Mouse (Mus musculus): ENCODE measurements around the gene Chac2. TPM values are rescaled to one million over a fixed set of nuclear protein-coding genes. Genes with fewer than 3 reads are reported as not detected.
A peak's percentile ranks its signal among the peaks of the same experiment; 100 is the strongest.
"Not testable (repeated sequence)": the region's sequence is repeated elsewhere in the genome, so short reads cannot be mapped to it uniquely, and the experiment has no call there.

Gene Chac2
- total RNA-seq (2015) (6.4 and 8.0 TPM in 2 replicates), total RNA-seq (2017) (22.8 and 25.3 TPM in 2 replicates)

DNA sequence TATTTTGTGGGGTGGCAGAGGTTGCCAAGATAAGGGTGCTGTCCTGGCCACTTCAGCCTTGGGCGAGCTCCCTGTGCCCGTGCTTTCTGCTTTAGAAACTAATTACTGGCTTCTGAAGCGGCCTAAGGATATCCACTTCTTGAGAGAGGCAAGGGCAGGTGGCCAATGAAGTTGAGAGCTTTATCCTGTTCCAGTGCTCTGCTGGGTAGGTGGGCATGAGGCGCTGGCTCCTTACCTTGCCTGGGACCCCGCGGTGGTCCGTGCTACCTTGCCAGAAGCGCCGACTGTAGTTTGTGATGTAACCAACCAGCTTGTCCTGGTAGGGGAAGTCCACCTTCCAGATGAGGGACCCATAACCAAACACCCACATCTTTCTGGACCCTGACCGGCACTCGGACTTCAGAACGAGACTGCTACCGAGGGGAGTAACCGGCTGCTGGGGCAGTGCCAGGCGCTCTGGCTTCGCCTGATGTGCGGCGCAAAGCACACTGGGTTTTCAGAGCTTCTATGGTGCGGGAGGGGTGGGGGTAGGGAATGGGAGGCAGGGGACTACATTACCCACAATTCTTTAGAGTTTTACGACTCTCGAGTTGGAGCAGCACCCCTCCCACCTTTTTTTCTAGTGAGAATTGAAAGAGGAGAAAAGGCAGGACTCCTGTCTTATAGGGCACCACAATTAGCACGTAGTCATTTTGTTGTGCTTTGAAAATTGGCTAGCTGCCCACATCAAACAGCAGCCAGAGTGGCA, at the start of gene Chac2:
Gene Chac2, minus strand, starts transcription at position 474 of the 748 bp plus-strand sequence.
- ATAC-seq (ENCODE audit: poor library complexity, severe bottlenecking): peak; percentile 95

DNA sequence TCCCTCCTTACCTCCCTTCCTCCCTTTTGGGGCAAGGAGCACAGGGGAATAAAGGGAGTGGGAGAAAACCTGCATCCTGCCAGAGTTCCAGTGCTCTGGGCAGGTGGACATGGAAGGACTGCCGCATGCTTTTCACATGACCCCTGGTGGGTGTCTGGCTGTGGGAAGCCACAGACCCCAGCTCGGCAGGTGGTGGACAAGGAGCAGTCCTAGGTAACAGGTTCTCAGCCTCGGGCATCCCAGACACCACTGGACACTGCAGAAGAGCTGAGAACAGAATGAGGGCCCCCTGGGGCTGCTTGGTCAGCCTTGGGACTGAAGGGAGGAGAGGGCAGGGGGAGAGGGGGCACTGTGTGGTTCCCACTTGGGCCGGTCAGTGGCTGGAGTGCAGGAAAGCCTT, 48.8 kb upstream of the Chac2 start:
- no peak for ATAC-seq (ENCODE audit: poor library complexity, severe bottlenecking)

DNA sequence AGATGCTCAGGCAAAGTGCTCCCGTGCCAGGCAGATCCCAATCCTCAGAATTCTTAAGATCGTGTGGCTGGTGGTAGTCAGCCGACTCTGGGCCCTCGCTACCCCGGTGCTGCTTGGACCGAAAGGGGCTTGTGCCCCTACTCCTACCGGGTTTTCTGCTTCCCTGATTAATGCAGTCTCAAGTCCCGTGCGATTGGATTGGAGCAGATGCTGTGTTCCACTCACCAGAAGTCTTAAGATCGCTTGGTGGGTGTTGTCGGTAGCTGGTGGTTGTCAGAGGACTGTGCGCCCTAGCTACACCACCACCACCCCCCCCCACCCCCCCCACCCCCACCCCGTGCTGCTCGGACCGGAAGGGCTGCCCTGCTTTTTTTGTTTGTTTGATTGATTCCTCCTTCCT, 31.3 kb upstream of the Chac2 start:
- not testable (repeated sequence) for ATAC-seq (ENCODE audit: poor library complexity, severe bottlenecking)

DNA sequence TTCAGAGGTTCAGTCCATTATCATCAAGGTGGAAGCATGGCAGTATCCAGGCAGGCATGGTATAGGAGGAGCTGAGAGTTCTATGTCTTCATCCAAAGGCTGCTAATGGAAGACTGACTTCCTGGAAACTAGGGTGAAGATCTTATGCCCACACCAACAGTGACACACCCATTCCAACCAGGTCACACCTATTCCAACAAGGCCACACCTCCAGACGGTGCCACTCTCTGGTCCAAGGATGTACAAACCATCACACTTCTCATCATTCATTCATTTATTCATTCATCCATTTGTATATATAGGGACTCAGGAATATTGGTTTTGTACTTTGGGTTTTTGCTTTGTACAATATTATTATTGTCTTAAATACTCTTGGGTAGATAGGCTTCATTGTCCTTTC, 23.5 kb upstream of the Chac2 start:
- not testable (repeated sequence) for ATAC-seq (ENCODE audit: poor library complexity, severe bottlenecking)

DNA sequence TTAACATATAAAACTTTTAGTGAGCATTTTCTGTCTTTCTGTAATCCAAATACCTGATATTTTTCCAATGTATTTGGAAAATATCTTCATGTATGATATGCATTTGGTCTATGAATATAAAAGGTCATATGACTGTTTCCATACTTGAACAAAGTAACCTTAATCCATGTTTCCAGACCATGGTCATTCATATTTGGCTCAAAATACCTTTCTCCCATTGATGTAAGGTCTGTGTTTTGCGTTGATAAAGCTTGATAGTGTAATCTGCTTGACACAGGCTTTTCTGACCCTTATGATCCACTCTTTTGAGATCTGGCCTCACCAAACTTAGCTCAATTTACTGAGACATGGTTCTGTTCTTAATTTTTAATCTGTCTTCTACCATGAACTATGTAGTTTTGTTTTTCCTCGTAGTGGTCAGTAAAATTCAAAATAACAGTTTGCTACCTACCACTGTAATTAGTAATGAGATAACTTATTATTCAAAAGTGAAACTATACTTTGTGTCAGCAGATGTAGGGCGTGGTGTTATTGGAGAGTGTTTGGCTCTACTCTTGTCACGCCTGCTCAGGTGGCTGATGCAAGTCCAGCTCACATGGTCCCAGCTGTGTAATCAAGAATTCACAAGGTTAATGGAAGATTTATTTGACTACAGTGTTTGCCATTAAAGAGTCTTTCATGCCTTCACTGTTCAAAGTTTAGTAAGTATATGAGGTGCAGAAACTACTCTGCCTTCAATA, 15.2 kb upstream of the Chac2 start:
- ATAC-seq (ENCODE audit: poor library complexity, severe bottlenecking): no peak

DNA sequence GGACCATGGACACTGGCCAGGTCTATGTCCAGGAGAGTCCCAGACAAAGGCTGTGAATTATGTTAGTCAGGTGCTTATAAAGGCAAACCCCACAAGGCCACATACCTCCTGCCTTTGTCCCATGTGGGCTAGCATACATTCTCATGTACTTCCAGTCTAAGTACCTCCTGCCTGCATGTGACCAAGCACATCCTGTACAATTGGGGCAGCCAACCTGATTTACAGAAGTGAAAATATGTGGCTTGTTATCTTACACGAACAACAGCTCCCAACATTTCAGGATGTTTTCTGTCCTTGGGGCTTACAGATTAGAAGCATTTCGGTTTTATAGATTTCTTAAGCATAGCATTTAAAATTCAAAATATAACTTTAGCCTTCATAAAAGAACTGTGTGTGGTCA, 13.9 kb upstream of the Chac2 start:
- ATAC-seq (ENCODE audit: poor library complexity, severe bottlenecking): peak; percentile 54

DNA sequence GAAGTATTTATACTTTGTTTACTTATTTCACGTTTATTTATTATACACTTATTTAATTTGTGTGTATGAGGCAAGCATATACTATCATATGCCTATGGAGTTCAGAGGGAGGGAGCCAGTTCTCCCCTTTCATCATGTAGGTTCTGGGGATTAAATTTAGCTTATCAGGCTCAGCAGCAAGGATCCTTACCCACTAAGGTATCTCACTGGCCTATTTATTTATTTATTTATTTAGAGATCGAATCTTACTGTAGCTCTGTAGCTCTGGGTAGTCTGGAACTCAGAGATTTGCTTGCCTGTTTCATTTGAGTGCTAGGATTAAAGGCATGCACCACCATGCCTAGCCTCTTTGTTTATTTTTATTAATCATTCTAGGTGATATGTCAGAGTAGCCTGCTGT, 12.6 kb upstream of the Chac2 start:
- no peak for ATAC-seq (ENCODE audit: poor library complexity, severe bottlenecking)

DNA sequence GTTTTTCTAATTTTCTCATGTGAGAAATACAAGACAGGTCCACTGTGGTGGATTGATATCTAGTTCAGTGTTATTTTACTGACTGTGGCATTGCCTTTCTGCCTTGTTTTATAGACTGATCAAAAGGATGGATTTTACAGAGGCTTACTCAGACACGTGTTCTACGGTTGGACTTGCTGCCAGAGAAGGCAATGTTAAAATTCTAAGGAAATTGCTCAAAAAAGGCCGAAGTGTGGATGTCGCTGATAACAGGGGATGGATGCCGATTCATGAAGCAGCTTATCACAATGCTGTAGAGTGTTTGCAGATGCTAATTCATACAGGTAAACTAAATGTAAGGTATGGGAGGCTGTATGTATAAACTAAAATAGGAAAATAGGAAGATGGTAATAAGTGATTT, 12.0 kb upstream of the Chac2 start:
- no peak for ATAC-seq (ENCODE audit: poor library complexity, severe bottlenecking)

DNA sequence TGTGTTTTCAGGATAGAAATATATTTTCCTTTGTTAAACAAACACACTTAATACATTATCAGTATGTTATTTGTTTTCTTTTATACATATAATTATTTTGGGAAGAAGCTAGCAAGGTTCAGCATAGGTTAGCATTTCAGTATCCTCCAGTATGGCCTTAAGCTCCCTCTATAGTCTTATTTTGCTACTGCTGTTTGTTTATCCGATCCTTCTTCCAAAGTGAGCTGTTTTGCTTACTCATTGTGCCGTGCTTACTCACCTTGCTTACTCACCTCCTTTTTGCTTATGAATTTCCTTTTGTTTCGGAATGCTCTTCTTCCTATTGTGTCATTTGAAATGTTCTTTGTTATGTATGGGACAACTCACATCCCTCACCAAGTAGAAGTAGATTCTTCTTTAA, 10.5 kb upstream of the Chac2 start:
- ATAC-seq (ENCODE audit: poor library complexity, severe bottlenecking): peak; percentile 57; the same call in 1 of the 2 replicates

DNA sequence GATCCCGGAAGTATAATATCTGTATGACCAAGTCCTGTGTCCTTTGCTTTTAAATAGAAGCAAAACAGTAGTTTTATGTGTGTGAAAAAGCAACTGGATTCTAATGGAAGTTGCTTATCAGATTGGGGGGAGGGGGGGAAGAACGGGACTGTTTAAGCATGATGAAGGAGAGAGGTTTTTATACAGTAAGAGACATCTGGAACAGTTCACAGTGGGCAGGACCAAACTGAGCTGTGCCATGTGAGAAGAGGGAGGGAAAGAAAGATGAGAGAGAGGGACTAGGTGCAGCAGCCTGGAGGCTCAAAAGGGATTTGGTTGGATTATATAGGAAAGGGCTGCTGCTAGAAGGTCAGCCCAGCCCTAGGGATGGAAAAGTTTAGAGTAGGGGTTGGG, 471 bp upstream of the Chac2 start:
- peak; percentile 13; the same call in 1 of the 2 replicates for ATAC-seq (ENCODE audit: poor library complexity, severe bottlenecking)

DNA sequence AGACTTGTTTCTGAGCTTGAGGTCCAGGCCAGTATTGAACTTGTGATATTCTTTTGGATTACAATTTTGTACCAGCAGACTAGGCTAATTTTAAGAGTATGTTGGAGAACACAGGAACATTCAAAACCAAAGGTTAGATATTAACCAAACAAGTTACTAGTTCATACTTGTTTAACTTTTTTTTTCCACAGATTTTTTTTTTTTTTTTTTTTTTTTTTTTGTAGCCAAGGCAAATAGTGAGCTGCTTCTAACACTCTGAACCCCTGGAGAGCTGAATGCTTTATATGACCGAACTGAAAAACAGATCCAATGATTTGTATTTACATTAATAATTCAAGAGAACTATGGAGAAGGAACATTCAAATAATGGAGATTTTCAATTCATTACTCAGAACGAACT, 913 bp downstream of the Chac2 start:
- ATAC-seq (ENCODE audit: poor library complexity, severe bottlenecking): no peak

DNA sequence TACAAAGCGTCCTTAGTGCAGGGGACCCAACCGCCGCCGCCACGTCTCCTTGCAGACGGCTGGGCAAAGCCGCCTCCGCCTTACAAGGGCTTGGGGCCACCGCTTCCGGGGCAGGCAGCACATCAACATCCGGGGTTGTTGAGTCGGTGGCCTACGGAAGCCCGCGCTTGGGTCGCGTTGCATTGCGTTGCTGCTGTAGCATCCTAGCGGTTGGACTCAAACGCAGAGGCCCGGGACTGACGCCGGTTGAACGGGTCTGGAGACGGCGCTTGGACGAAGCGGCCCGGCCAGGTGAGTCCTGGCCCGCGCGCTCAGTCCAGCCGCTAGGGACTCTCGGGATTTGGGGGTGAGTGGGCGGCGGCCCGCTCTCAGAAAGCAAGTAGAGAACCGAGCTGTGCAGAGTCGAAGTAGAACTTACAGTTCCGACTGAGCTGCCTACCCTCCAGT, 31.8 kb downstream of the Chac2 start, which contains the start of gene Erlec1:
Gene Erlec1, minus strand, starts transcription at position 57 of the 447 bp plus-strand sequence.
- peak; percentile 95 for ATAC-seq (ENCODE audit: poor library complexity, severe bottlenecking)

DNA sequence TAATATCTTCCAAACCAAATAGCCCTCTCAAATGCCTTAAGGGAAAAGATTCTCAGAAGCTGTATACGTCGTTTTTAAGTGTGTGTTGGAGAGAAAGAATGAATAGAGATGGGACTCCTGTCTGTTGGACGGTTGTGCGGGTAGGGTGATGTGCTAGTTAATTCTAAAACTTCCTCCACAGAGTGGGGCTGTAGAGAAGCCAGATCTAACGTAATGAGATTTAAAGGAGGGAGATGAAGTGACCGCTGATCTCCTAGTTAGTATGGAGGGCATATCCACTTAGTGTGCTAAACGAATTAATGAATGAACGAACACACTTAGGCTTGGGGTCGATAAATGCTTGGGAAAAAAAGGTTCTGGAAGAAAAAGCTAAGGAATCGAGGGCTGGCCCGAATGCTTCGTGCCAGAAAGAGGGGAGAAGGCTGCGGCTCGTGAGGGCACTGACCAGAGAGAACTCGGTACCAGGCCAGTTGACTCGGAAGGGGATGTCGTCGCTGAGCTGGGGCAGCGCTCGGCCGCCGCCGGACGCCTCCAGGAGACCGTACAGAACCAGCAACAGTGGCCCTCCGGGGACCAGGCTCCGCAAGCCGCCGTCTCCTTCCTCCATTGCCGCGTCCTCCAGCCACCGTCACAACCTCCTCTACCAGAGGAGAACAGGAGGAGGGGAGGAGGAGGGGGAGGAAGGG, 32.5 kb downstream of the Chac2 start:
- peak; percentile 76 for ATAC-seq (ENCODE audit: poor library complexity, severe bottlenecking)

DNA sequence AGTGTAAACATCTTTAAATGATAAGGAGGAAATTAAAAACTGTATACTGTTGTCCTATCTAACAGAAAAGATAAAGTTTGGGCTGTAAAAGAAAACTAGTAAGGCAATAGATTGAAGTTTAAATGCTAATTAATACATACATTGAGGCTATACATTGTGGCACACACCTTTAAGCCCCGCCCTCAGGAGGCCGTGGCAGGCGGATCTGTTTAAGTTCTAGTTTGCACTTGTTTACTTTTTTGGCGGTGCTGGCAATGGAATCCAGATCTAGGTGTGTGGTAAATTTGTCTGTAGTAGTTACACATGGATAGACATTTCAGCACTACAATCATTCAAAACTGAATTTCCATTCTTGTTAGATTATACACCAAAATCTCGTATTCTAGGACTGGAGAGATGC, 33.3 kb downstream of the Chac2 start:
- ATAC-seq (ENCODE audit: poor library complexity, severe bottlenecking): no peak

DNA sequence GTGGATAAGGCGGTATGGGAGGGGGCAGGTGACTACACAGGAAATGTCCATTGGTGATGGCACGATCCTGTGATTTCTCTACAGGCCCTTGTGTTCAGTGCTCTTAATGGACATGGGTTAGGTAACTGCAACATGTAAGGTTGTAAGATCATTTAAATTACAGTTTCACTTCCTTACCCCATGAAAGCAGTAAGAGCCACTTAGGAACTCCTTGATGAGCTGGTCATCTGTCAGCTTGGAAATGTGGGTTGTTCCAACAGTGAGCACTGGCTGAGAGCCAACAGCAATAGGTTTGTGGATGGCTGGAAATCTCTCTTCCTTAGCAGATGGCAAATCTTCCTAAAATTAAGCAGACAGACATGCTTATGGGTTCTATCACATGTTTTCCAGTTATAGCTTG, 42.6 kb downstream of the Chac2 start:
- peak; percentile 64 for ATAC-seq (ENCODE audit: poor library complexity, severe bottlenecking)

DNA sequence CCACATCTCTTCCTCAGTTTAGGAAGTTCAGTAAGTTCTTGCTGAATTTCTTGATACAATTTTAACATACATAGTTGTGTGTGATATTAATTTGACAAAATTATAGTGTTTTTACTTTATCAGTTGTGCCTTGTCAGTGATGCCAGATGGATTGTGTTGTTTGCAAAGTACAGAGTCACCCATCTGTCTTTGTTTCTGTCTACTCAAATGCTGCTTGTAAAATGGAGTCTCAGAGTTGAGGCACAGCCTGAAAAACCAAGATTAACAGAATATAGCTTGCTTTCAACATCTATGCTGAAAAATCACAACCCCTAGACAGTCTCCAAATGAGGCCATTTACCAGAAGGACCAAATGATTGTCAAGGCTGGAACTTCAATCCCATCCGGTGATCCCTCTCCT, 57.7 kb downstream of the Chac2 start:
- ATAC-seq (ENCODE audit: poor library complexity, severe bottlenecking): no peak

DNA sequence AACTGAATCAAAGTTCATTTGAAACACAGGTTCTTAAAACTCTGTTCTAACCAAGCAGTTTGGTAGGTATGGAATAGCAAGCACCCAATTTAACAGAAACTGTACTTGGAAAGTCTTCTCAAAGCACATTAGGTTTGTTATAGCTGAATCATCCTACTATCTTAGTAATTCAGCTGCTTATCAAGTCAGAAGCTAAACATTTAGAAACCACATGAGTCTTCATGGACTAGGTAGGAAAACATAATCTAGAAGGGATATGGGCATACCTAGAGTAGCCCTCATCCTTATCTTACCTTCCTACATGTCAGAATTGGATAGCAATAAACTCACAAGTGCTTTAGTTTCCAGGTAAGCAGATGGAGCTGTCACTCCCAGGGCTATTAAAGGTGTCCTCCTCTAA, 58.1 kb downstream of the Chac2 start:
- no peak for ATAC-seq (ENCODE audit: poor library complexity, severe bottlenecking)

All from megakaryocyte, adult 5-6 weeks (primary cell).